Mouse (Mus musculus): ENCODE measurements around the gene Fhit. TPM values are rescaled to one million over a fixed set of nuclear protein-coding genes. Genes with fewer than 3 reads are reported as not detected.

Fhit gene
- polyA plus RNA-seq, 1 experiment from 2014 or later: 6.1 TPM

GRCm38 (mm10) chr14:10366808-10367207, 795.0 kb downstream of the Fhit start:
- Histone ChIP-seq H3K4me3 (no peak overlapping the region), H3K4me2 (replicated peaks) (no peak overlapping the region), H3K27ac (replicated peaks) (no peak overlapping the region), H3K9me3 (no peaks in the 10 kb centered on the region), H3K27me3 (no peaks in the 10 kb centered on the region), H3K4me1 (no peaks in the 10 kb centered on the region), H3K9ac (replicated peaks) (no peak overlapping the region), H3K36me3 (no peaks in the 10 kb centered on the region)
- no peak for ATAC-seq (replicated peaks)
- WGBS: 92% methylated on average over 4 of the region's 4 CpGs

GRCm38 (mm10) chr14:10364281-10364680, 797.6 kb downstream of the Fhit start:
- no peaks in the 10 kb centered on the region for H3K9me3 ChIP-seq
- H3K4me3 ChIP-seq: no peak overlapping the region
- H3K4me1 ChIP-seq: no peaks in the 10 kb centered on the region
- WGBS: 56% methylated on average over 6 of the region's 6 CpGs
- H3K9ac ChIP-seq (replicated peaks): no peak overlapping the region
- H3K36me3 ChIP-seq: no peaks in the 10 kb centered on the region
- H3K27ac ChIP-seq (replicated peaks): no peak overlapping the region
- H3K4me2 ChIP-seq (replicated peaks): no peak overlapping the region
- H3K27me3 ChIP-seq: no peaks in the 10 kb centered on the region
- no peak for ATAC-seq (replicated peaks)

- Histone ChIP-seq H3K9me3 (no peaks in the 10 kb centered on the region), H3K4me1 (no peaks in the 10 kb centered on the region), H3K4me2 (replicated peaks) (no peak overlapping the region), H3K4me3 (no peak overlapping the region), H3K36me3 (no peaks in the 10 kb centered on the region), H3K27me3 (no peaks in the 10 kb centered on the region), H3K9ac (replicated peaks) (no peak overlapping the region), H3K27ac (replicated peaks) (no peak overlapping the region)
- ATAC-seq (replicated peaks): no peak
- WGBS: 70% methylated on average over 1 of the region's 1 CpGs
Measured at GRCm38 (mm10) chr14:10363306-10363705, 798.5 kb downstream of the Fhit start.

DNA sequence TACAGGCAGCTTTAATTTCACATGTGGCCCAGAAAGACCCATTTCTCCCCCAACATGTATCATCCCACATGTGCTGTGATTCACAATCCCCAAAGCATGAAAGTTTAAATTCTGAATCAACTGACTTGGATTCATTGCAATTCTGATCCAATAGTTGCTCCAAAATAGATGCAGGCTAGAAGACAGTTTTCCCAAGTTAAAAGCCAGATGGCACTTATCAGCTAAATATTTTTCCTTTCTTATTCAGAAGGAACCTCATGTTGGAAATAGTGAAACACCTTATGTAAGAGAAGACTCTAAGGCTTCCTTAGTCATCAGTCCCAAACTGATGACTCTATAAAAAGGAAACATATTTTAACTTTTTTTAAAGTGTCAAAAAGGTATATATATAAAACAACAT, 815.9 kb downstream of the Fhit start:
- H3K36me3 ChIP-seq: no peaks in the 10 kb centered on the region
- H3K9me3 ChIP-seq: no peaks in the 10 kb centered on the region
- no peaks in the 10 kb centered on the region for H3K4me1 ChIP-seq
- no peak overlapping the region for H3K4me3 ChIP-seq
- H3K27ac ChIP-seq (replicated peaks): no peak overlapping the region
- ATAC-seq (replicated peaks): no peak
- no peak overlapping the region for H3K4me2 ChIP-seq (replicated peaks)
- H3K9ac ChIP-seq (replicated peaks): no peak overlapping the region
- no peaks in the 10 kb centered on the region for H3K27me3 ChIP-seq

- H3K27ac ChIP-seq (replicated peaks): no peak overlapping the region
- no peak overlapping the region for H3K4me3 ChIP-seq
- no peaks in the 10 kb centered on the region for H3K4me1 ChIP-seq
- ATAC-seq (replicated peaks): no peak
- 93% methylated on average over 1 of the region's 1 CpGs for WGBS
- H3K36me3 ChIP-seq: no peaks in the 10 kb centered on the region
- no peaks in the 10 kb centered on the region for H3K27me3 ChIP-seq
- H3K9ac ChIP-seq (replicated peaks): no peak overlapping the region
- H3K4me2 ChIP-seq (replicated peaks): no peak overlapping the region
- no peaks in the 10 kb centered on the region for H3K9me3 ChIP-seq
Measured at GRCm38 (mm10) chr14:10344064-10344463, 817.8 kb downstream of the Fhit start.

GRCm38 (mm10) chr14:10316764-10317163, 845.1 kb downstream of the Fhit start:
- 88% methylated on average over 3 of the region's 3 CpGs for WGBS
- ATAC-seq (replicated peaks): no peak

DNA sequence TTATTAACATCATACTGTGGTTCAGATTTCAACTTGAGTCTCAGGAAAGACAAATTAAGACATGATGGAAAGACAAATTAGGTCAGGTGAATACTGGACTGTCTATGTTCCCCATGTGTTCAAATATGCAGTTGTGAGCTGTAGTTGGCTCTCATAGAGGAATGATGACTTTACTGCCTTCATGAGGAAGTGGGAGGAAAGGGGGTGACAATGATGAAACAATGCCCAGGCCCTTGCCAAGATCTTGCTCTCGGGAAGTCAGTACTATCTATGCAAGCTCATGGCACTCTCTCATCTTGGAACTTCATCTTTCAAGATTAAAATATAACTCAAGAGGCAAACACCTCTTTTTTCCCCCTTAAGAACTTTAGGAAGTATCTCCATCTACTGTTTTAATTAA, 849.6 kb downstream of the Fhit start:
- no peak overlapping the region for H3K4me2 ChIP-seq (replicated peaks)
- ATAC-seq (replicated peaks): no peak
- H3K4me1 ChIP-seq: no peaks in the 10 kb centered on the region
- H3K9ac ChIP-seq (replicated peaks): no peak overlapping the region
- WGBS: 77% methylated on average over 1 of the region's 1 CpGs
- no peaks in the 10 kb centered on the region for H3K27me3 ChIP-seq
- H3K9me3 ChIP-seq: no peaks in the 10 kb centered on the region
- no peak overlapping the region for H3K4me3 ChIP-seq
- H3K27ac ChIP-seq (replicated peaks): no peak overlapping the region
- H3K36me3 ChIP-seq: no peaks in the 10 kb centered on the region

More at GRCm38 (mm10) chr14:10316764-10317163, 845.1 kb downstream of the Fhit start:
- no peak overlapping the region for H3K9ac ChIP-seq (replicated peaks)
- no peak overlapping the region for H3K27ac ChIP-seq (replicated peaks)
- H3K4me3 ChIP-seq: no peak overlapping the region
- H3K4me1 ChIP-seq: no peaks in the 10 kb centered on the region
- no peaks in the 10 kb centered on the region for H3K27me3 ChIP-seq
- H3K36me3 ChIP-seq: no peaks in the 10 kb centered on the region
- no peaks in the 10 kb centered on the region for H3K9me3 ChIP-seq
- H3K4me2 ChIP-seq (replicated peaks): no peak overlapping the region

- Histone ChIP-seq H3K36me3 (no peaks in the 10 kb centered on the region), H3K27ac (replicated peaks) (no peak overlapping the region), H3K9me3 (no peaks in the 10 kb centered on the region), H3K4me2 (replicated peaks) (no peak overlapping the region), H3K4me3 (no peak overlapping the region), H3K27me3 (no peaks in the 10 kb centered on the region), H3K9ac (replicated peaks) (no peak overlapping the region), H3K4me1 (no peaks in the 10 kb centered on the region)
- no peak for ATAC-seq (replicated peaks)
Measured at GRCm38 (mm10) chr14:10305286-10305685, 856.5 kb downstream of the Fhit start.

GRCm38 (mm10) chr14:10301497-10301896, 860.3 kb downstream of the Fhit start:
- Histone ChIP-seq H3K27ac (replicated peaks) (no peak overlapping the region), H3K27me3 (no peaks in the 10 kb centered on the region), H3K36me3 (no peaks in the 10 kb centered on the region), H3K4me1 (peaks cover 5% of the 10 kb centered on the region; the same call in 1 of the 2 replicates), H3K4me3 (no peak overlapping the region), H3K4me2 (replicated peaks) (no peak overlapping the region), H3K9me3 (no peaks in the 10 kb centered on the region), H3K9ac (replicated peaks) (no peak overlapping the region)
- no peak for ATAC-seq (replicated peaks)
- WGBS: 58% methylated on average over 1 of the region's 1 CpGs

GRCm38 (mm10) chr14:10300914-10301313, 860.9 kb downstream of the Fhit start:
- H3K9ac ChIP-seq (replicated peaks): no peak overlapping the region
- 83% methylated on average over 3 of the region's 3 CpGs for WGBS
- H3K4me3 ChIP-seq: no peak overlapping the region
- H3K4me1 ChIP-seq: peaks cover 5% of the 10 kb centered on the region; the same call in 1 of the 2 replicates
- no peak overlapping the region for H3K4me2 ChIP-seq (replicated peaks)
- H3K9me3 ChIP-seq: no peaks in the 10 kb centered on the region
- H3K36me3 ChIP-seq: no peaks in the 10 kb centered on the region
- H3K27ac ChIP-seq (replicated peaks): no peak overlapping the region
- no peaks in the 10 kb centered on the region for H3K27me3 ChIP-seq
- ATAC-seq (replicated peaks): no peak

- H3K27ac ChIP-seq (replicated peaks): no peak overlapping the region
- H3K9ac ChIP-seq (replicated peaks): no peak overlapping the region
- no peak for ATAC-seq (replicated peaks)
- no peaks in the 10 kb centered on the region for H3K9me3 ChIP-seq
- no peak overlapping the region for H3K4me3 ChIP-seq
- no peaks in the 10 kb centered on the region for H3K27me3 ChIP-seq
- peaks cover 5% of the 10 kb centered on the region; the same call in 1 of the 2 replicates for H3K4me1 ChIP-seq
- 24% methylated on average over 2 of the region's 2 CpGs for WGBS
- no peaks in the 10 kb centered on the region for H3K36me3 ChIP-seq
- H3K4me2 ChIP-seq (replicated peaks): no peak overlapping the region
Measured at GRCm38 (mm10) chr14:10299030-10299429, 862.8 kb downstream of the Fhit start.

GRCm38 (mm10) chr14:10289043-10289442, 872.8 kb downstream of the Fhit start:
- H3K27ac ChIP-seq (replicated peaks): no peak overlapping the region
- 88% methylated on average over 5 of the region's 5 CpGs for WGBS

DNA sequence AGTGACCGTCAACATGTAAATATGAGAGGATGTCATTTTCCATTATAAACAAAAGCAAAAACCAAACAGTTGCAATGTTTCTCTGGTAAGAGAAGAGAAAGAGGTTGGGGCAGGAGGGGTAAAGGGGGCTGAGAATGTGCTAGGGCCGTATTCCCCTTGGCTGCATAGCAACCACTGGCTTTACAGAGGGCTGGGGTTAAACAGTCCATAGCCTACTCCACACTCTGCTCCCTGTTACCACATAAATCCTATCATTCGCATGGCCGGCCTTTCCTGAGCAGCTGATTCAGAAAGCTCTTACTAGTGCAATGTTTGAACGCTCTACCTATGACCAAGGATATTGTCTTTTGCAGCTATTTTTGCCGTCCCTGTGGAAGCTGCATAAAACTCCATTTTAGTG, 875.8 kb downstream of the Fhit start:
- no peak for ATAC-seq (replicated peaks)
- Histone ChIP-seq H3K27me3 (no peaks in the 10 kb centered on the region), H3K9ac (replicated peaks) (no peak overlapping the region), H3K27ac (replicated peaks) (no peak overlapping the region), H3K4me2 (replicated peaks) (no peak overlapping the region), H3K36me3 (no peaks in the 10 kb centered on the region), H3K4me3 (no peak overlapping the region), H3K9me3 (no peaks in the 10 kb centered on the region), H3K4me1 (no peaks in the 10 kb centered on the region)
- 35% methylated on average over 6 of the region's 6 CpGs for WGBS

More at GRCm38 (mm10) chr14:10289043-10289442, 872.8 kb downstream of the Fhit start:
- no peak for ATAC-seq (replicated peaks)
- Histone ChIP-seq H3K4me1 (no peaks in the 10 kb centered on the region), H3K36me3 (no peaks in the 10 kb centered on the region), H3K4me2 (replicated peaks) (no peak overlapping the region), H3K9ac (replicated peaks) (no peak overlapping the region), H3K27me3 (no peaks in the 10 kb centered on the region), H3K9me3 (no peaks in the 10 kb centered on the region), H3K4me3 (no peak overlapping the region)

Data from forebrain, embryonic 15.5 days (tissue).